Mouse (Mus musculus) cerebellum, adult 9-10 months (tissue): ENCODE results near the gene Gm29735.
"Not testable (repeated sequence)": the region's sequence is repeated elsewhere in the genome, so short reads cannot be mapped to it uniquely, and the experiment has no call there.

ENCODE experiments used
- DNase-seq: peaks from one replicate; pipeline ENCODE4 v3.0.0; 2022

The Gm29735 gene

GRCm38 (mm10) chr7:142157013-142157412 is at the start of gene Gm29735:
Gene Gm29735, minus strand, starts transcription at chr7:142157113.
- not testable (repeated sequence) for DNase-seq

DNA sequence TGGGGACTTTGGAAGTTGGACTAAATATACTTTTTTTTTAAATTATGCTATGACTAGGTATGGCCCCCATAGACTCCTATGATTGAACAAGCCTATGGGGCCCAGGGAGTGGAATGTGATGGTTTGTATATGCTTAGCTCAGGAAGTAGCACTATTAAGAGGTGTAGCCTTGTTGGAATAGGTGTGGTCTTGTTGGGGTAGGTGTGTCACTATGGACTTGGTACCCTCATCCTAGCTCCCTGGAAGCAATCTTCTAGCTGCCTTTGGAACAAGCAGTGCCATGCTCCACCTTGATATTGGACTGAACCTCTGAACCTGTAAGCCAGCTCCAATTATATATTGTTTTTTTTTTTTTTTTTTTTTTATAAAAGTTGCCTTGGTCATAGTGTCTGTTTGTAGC is 48.6 kb upstream of the Gm29735 start:
- no peak for DNase-seq

- DNase-seq, result no peak
Observed at GRCm38 (mm10) chr7:142201064-142201463, 44.2 kb upstream of the Gm29735 start, which contains the start of gene Krtap5-3. Gene Krtap5-3, plus strand, starts transcription at chr7:142201364.

- DNase-seq, result no peak
Observed at GRCm38 (mm10) chr7:142198748-142199147, 41.8 kb upstream of the Gm29735 start.

GRCm38 (mm10) chr7:142190289-142190688 is 33.4 kb upstream of the Gm29735 start, which contains the start of gene Gm10153:
Gene Gm10153, minus strand, starts transcription at chr7:142190389.
- DNase-seq, result no peak

GRCm38 (mm10) chr7:142188156-142188555 is 31.2 kb upstream of the Gm29735 start:
- DNase-seq, result no peak

- no peak for DNase-seq
Observed at GRCm38 (mm10) chr7:142181021-142181420, 24.1 kb upstream of the Gm29735 start.

- DNase-seq, result no peak
Observed at GRCm38 (mm10) chr7:142178685-142179084, 21.8 kb upstream of the Gm29735 start.

- not testable (repeated sequence) for DNase-seq
Observed at GRCm38 (mm10) chr7:142175905-142176304, 19.0 kb upstream of the Gm29735 start, which contains the start of gene Krtap5-2. Gene Krtap5-2, minus strand, starts transcription at chr7:142176005.

DNA sequence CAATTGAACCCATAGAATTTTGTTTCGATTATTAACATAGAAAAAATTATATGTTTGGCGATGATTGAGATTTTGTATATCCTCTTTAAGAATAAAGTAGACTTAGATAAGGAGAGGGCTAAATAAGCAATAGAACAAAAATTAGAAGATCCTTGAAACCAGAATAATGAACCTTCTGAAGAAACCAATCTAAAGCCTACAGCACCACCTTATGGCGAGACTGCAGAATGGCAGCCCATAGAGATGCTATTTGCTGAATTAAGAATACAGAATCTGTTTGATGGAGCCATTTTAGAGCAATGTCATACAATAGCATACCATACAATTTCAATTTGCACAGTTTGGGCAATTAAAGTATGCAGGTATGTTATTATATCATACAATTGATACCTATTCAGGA is 12.9 kb upstream of the Gm29735 start:
- peak; percentile 0 for DNase-seq

- DNase-seq, result not testable (repeated sequence)
Observed at GRCm38 (mm10) chr7:142165639-142166038, 8.7 kb upstream of the Gm29735 start, which contains the start of gene Gm4553. Gene Gm4553, minus strand, starts transcription at chr7:142165739.

GRCm38 (mm10) chr7:142159366-142159765 is 2.5 kb upstream of the Gm29735 start:
- DNase-seq, result no peak

- no peak for DNase-seq
Observed at GRCm38 (mm10) chr7:142155308-142155707, 1.6 kb downstream of the Gm29735 start.

GRCm38 (mm10) chr7:142152191-142152590 is 4.7 kb downstream of the Gm29735 start:
- no peak for DNase-seq

- DNase-seq, result no peak
Observed at GRCm38 (mm10) chr7:142148633-142149032, 8.3 kb downstream of the Gm29735 start.

- DNase-seq, result peak; percentile 43
Observed at GRCm38 (mm10) chr7:142146033-142146432, 10.9 kb downstream of the Gm29735 start.

GRCm38 (mm10) chr7:142145413-142145940 is 11.4 kb downstream of the Gm29735 start:
- DNase-seq, result no peak

- no peak for DNase-seq
Observed at GRCm38 (mm10) chr7:142144507-142144906, 12.4 kb downstream of the Gm29735 start, which contains the start of gene Gm45337. Gene Gm45337, minus strand, starts transcription at chr7:142144607.

DNA sequence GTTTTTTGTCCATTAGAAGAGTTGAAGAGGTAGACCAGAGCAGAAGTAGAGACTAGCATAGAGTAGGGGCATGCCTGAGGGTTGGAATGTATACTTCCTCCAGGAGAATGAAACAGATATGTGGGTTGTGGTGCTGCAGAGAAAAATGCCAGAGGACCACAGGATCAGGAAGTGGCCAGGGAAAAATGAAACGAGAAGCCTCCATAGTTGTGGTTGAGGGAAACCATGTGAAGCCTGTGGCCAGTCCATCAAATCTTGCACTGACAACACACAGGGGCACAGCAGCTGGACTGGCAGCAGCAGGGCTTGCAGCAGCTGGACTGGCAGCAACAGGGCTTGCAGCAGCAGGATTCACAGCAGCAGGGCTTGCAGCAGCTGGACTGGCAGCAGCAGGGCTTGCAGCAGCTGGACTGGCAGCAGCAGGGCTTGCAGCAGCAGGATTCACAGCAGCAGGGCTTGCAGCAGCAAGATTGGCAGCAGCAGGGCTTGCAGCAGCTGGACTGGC is 13.4 kb downstream of the Gm29735 start:
- DNase-seq, result not testable (repeated sequence)

GRCm38 (mm10) chr7:142140696-142141095 is 16.2 kb downstream of the Gm29735 start:
- no peak for DNase-seq

DNA sequence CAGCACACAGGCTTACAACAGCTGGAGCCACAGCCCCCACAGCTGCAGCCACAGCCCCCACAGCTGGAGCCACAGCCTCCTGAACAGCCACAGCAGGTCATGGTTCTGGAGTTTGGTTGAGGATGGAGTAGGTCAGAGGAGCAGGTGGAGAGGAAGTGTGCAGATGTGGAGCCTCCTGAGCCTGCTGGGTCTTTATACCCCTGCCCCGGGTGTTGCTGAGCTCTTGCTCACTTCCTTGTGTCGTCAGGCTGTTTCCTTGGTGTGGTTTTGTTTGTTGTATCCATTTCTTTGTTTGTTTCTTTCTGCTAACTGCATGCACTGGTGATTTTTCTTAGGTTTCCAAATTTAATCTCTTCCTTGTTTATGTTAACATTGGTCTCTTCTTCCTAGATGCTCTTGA is 21.0 kb downstream of the Gm29735 start, which contains the start of gene Gm39115:
TSS of gene Gm39115 (minus strand) at position 101 of the 400 bp plus-strand sequence.
- DNase-seq, result not testable (repeated sequence)

- DNase-seq, result no peak
Observed at GRCm38 (mm10) chr7:142134206-142134995, 22.5 kb downstream of the Gm29735 start.

DNA sequence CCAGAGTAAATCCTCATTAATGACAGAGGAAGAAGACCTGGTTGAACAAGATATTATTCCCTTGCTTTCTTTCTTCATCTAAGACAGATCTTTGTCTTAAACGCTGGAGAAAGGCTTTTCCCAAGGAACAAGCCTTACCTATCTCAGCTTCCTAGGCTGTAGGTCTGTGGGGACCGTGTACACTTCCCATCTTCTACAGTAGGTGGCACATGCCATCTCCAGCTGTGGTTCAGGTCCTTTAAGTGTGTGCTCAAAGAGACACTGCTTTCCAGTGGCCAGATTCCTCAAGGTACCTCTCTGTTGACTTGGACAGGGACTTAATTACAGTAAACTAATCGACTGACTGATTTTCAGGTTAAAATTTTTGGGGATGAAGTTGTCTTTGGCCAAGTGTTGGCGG is 28.1 kb downstream of the Gm29735 start:
- DNase-seq, result no peak

DNA sequence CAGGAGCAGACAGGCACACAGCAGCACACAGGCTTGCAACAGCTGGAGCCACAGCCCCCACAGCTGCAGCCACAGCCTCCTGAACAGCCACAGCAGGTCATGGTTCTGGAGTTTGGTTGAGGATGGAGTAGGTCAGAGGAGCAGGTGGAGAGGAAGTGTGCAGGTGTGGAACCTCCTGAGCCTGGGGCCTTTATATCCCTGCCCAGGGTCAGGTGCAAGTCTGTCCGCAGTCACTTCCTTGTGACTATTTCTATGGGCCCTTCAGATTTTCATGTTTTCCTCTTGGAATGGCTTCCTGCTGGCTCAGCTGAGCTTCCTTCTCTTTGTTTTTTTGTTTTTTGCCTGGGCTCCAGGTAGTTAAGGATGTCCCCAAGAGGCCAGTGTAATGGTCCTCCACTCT is 36.3 kb downstream of the Gm29735 start, which contains the start of gene Gm45618:
TSS of gene Gm45618 (minus strand) at position 101 of the 400 bp plus-strand sequence.
- DNase-seq, result not testable (repeated sequence)
